Mouse (Mus musculus): Measurements from ENCODE around the gene Tex38.

The Tex38 gene

DNA sequence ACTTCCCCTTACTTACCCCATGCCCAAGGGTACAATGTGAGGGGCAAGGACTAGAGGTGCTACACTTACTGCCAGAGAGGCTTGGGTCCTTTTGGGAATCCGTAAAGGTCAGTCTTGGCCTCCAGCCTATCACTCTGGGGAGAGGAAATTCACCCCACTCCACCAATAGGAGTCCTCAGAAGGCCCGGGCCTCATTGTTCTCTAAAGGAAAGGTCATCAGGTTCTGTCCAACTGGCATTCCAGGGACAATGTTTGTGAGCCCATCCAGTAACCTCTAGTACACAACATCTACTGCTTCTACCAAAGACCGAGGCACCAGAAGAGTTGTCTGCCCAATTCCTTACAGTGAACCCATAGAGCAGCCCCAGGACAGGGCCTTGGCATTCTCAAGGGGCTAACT, at the start of gene Tex38:
Gene Tex38, minus strand, starts transcription at position 101 of the 400 bp plus-strand sequence.
- DNase-seq = no peak

DNA sequence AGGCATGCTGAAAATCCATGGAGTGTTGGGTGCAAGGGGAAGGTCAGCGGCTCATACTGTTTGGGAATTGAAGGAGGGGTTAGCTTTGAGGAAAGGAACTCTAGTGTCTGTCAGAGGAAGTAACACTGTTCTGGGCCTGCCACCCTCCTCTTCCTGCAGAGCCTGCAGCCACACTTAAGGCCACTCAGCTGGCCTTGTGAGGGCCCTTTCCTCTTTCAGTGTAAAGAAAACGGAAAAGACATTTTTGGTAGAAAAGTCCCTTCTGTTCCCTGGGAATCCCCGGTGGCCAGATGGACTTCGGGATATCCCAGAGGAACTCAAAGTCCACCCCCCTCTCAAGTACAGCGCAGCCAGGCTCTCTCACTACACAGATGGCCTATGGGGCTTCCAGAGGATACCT, 49.7 kb upstream of the Tex38 start:
- DNase-seq = no peak

DNA sequence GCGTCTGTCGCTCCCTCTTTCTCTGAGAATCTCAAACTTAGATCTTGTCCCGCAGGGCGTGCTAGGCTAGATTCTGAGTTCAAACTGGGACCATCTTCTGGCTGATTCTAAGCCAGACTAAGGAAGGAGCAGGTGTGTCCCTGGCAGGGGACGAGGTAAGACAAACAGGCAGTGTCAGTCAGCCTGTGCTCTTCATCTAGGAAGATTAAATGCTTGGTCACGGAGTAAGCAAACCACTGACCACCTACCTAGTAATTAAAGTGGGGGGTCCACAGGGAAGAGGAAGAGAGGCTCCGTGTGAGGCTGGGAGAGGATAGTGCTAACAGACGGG, 47.7 kb upstream of the Tex38 start:
- no peak for DNase-seq

DNA sequence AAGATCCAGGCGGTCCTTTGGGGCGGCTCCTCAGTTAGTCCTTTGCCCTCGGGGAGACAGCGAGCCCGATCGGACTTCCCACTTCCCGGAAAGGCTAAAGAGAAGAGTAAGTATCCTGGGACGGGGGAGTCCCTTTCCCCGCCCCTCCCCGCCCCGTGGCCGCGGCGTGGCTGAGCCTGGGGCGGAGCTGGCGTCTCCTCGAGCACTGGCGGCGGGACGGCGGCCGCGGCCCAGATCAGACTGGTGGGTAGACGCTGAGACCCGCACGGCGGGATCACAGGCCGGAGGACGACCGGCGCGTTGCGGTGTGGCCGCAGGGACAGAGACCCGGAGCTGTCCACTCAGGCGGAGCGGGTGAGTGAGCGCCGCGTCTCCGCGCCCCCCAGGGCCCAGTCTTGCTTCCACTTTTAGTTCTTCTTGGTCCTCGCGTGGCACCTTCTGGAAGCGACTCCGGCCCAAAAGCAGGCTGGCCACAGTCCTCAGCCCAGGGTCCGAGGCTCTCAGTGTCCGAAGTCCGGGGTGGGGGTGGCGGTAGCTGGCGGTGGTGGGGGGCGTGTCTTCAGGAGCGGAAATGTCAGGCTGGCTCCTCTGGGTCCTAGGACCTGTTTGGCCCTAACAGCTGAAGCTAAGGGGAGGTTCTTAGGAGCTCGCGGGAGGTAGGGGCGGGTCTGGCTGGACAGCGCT, 47.2 kb upstream of the Tex38 start, which contains the start of gene Mob3c:
Gene Mob3c, plus strand, starts transcription at position 205 of the 684 bp plus-strand sequence.
- DNase-seq = peak; percentile 84

DNA sequence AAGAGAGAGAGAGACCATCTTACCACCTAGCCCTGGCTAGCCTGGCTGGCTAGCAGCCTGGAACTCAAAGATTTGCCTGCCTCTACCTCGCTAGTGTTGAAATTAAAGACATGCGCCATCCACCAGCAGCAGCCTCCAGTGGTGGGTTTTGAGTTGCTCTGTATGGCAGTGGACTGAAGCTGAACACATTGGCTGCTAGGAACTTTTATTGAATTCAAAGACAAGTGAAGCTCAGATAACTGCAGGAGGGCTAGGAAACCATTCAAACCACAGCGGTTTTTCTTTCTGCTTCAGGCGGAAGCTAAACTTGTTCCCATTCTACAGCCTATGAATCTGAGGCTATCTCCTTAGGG, 46.7 kb upstream of the Tex38 start:
- no peak for DNase-seq

DNA sequence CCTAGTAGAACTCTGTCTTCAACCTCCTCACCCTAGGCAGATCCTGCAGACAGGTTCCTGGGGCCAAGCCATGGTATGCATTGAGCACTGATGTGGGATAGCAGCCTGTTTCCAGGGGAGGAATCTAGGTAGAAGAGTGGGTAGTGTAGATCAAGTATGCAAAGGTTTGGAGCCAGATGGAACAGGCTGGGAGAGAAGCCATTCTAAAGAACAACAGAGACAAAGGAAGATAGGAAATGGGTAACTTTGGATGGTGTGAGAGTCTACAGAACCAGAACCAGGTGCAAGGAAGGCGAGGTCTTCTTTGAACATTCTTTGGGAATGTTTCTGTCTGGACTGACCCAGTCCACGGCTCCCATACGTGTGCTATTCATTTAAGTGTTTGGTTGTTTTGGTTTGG, 46.2 kb upstream of the Tex38 start:
- DNase-seq = no peak

DNA sequence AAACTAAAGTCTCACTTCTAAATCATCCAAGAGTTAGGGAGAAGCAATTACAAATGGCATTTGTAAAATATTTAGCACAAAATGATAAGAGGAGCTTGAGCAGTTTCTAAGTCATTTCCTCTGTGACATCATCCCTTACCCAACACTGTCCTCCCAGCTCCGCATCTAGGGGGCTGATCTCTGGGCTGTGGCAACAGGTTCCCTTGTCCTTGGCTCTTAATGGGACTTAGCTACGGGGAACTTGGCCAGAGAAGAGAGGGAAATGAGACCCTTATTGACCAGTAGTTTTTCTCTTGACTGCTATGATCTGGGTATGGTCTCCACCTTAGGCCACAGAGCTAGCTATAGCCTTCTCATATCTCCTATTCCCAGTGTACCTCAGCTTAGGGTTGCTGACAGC, 44.5 kb upstream of the Tex38 start:
- DNase-seq = no peak

DNA sequence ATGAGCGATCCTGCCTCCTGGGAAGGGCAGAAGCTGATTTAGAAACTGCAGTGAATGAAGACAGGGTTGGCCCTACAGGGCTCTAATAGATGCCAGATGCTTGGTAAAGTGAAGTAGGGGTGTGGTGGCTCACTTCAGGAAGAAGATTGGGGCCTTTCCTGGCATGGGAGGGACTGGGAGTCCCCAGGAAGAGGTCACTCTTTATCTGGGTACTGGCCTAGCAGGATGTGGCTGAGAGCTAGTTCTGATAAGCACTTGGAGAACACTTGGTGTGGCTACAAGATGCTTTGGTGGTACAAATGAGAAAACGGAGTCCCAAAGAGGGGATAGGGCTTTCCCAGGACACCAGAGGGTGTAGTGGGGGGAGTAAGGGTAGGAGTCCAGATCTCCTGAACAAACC, 43.4 kb upstream of the Tex38 start:
- DNase-seq = no peak

DNA sequence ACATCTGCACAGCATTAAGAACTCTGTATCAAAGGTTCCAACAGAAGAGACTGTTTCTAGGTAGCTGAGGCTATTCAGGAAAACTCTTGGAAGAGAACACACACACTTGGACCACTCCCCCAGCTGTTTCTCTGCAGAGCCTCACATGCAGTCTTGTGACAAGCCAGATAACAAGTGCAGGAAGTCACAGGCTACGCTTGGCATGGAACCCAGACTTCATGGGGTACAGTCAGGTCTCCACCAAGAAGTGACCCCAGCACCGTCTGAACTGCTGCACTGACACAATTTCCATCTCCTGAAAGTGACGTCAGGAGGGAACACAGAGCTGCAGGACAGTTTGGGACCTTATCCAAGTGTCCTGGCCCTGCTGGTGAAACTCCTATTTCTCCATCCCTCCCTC, 41.1 kb upstream of the Tex38 start:
- peak; percentile 8 for DNase-seq

DNA sequence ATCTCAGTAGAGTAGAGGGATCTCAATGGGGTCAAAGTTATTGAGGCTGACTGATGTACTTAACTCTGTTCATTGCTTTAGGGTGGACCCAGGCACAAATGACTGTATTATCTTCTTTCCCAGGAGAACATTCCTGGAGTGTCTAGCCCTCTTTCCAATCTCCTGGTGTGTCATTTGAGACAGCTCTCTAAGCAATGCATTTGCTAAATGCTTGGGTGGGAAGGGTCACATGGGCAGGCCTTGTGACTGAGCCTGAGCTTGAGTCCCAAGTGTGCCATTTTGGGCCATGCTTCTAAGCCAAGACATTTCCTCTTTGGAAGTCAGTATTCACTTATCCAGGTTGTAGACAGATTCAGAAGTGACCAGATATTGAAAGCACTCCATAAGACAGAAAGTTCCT, 40.6 kb upstream of the Tex38 start:
- no peak for DNase-seq

DNA sequence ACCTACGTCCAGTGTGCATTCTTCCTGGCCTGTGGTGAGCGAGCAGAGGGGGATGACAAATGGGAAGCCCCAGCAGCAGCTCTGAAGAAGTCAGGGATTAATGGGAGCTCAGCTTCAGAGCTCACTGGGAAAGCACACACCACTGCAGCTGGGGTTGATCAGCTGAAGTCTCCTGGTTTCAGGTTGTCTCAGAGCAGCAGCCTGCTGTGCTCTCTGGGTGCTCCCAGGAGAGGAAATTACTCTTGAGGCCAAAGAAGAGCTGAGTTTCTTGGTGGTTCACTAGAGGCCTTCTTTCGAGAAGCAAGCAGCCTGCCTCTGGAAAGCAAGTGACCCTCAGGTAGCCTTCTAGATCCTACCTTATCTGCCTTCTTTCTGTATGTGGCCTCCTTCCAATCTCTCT, 40.1 kb upstream of the Tex38 start:
- DNase-seq = no peak

DNA sequence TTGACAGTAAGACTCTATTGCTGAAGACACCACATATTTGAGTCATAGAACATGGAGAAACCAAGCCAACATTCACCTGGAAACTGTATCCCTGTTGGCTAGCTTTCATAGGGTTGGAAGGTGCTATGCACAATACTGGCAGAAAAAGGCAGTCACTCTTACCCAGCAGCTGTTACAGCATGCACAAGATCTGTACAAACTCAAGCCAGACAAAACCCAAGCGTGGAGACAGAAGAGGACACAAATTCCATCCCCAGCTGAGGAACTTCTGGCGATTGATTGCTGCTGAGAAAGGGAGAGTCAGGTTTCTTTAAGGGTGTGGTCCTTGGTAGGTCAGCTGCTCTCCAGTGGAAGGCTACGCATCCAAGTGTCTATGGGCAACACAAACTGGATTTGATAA, 39.4 kb upstream of the Tex38 start:
- DNase-seq = no peak

DNA sequence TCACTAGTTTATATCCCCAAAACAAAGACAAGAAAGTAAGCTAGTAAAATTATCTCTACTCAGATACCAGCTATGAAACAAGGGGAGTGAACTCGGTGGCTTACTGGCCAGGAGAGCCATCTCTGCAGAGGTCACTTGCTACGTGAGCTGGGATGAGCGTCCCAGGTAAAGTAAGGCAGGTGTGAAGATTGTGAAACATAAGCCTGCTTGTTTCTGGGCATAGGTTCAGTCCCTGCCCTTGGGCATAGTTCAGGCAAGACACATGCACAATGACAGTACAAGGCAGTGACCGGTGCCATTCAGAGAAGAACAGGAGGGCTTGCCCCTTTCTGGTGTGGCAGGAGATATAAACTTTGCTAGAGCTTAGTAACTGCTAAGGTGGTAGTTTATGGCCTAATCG, 34.8 kb upstream of the Tex38 start:
- no peak for DNase-seq

DNA sequence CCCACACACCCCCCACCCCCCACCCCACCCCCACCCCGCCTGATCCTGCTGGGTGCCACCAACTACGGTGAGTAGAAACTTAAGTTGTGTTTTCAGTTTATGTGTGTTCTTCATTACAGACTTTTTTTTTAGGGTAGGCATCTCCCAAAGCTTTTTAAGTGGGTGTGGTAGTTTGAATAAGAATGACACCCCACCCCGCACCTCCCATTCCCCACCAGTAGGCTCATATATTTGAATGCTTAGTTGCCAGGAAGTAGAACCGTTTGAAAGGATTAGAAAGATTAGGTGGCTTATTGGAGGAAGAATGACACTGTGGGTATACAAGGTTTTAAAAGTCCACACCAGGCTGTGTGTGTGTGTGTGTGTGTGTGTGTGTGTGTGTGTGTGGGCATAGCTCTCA, 31.5 kb upstream of the Tex38 start:
- DNase-seq = no peak

DNA sequence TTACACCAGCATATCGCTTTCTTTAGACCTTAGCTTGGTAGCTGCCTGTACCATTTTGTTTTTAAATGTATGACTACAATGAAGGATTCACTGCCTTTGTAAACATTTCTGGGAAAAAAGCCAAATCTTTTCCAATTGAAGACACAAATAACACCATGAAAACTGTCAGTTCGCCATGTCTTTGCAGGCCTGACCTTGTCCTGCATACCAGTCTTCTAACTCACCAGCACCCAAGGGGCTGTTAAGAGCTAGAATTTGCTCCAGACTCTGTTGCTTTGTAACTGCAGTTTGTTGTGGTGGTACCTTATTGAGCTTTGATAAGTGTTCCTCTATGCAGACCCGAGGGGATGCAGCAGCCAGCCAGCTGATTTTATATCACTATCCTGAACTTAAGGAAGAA, 19.2 kb upstream of the Tex38 start:
- DNase-seq = no peak

DNA sequence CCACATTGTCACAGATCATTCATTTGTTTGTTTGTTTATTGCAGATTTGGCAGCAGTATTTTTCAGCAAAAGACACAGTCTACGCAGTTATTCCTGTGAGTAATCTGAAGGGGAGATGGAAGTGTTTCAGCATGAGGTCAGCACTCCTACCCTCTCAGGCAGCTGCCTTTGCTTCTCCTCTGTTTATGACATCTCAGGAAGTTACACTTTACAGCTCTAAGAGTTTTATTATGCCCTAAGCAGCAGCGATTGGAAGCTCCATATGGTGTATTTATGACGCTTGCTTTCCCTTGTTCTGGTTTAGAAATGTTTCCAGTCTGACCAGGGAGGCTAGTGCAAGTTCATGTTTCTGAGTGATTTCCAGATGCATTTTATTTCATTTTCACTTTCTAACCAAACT, 14.5 kb upstream of the Tex38 start:
- DNase-seq = no peak

DNA sequence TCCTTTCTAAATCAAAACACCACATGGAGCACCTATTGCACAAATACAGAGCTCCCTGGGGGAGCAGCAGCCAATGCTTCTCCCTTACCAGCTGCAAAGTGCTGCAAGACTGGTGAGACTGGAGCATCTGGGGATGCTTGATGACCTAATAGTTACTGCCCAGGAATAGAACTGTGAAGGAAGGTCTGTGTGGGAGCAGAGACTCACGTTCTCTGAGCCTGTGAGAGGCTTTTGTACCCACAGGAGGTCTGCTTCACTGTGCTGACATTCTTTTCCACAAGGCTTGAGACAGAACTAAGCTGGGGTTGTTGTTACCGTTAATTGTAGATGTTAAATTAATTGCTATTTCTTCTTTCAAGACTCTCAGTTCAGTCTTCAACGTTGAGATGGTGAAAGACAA, 10.0 kb upstream of the Tex38 start:
- DNase-seq = no peak

DNA sequence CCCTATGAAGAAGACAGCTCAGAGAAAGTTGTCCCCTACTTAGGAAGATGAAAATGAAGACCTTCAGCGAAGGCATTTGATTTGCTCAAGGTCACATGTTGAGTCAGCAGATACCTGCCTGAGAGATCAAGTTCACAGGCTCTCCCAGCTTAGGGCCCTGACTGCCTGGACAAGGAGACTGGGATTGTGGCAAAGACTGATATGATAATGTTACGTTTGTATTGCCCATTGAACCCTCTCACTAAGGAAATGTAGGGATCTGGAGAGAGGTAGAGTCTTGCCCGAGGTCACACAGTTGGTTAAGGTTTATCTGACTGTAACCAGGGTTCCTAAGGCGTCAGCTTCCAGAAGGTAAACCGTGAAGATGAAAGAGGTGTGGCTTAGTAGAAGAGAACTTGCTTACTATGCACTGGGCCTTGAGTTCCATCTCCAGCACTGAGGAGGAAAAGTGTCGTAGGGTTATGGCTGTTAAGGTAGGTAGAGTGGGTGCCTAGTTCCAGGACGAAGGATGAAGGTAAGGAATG, 4.8 kb upstream of the Tex38 start:
- no peak for DNase-seq

DNA sequence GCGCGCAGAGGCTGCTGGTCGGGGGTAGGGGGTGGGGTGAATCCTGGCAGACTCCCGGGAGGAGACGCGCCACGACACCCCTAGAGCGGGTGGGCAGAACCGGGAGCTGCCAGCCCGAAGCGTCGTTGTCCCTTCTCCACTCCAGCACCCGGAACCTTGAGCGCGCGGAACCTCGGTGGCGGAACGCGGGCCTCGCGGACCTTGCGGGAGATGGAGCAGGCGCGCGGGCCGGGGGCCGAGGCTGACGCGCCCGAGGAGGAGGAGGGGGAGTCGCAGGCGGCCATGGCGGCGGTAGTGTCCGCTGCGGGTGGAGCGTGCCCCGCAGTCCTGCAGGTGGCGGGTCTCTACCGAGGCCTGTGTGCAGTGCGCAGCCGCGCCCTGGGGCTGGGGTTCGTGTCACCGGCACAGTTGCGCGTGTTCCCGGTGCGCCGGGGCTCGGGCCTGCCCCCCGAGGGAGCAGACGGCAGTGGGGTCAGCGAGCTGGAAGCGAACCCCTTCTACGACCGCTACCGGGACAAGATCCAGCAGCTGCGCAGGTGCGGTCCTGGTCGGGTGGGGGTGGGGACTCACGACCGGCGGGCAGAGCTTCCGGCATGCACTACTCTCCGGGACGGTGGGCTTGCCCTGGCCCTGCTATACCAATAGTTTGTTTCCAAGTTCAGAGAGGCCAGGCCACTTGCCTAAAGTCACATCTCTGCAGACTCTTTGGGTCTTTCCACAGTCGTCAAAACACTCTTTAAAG, 4.1 kb upstream of the Tex38 start, which contains the start of gene Atpaf1:
Gene Atpaf1, plus strand, starts transcription at position 44 of the 742 bp plus-strand sequence.
- DNase-seq = peak; percentile 71

DNA sequence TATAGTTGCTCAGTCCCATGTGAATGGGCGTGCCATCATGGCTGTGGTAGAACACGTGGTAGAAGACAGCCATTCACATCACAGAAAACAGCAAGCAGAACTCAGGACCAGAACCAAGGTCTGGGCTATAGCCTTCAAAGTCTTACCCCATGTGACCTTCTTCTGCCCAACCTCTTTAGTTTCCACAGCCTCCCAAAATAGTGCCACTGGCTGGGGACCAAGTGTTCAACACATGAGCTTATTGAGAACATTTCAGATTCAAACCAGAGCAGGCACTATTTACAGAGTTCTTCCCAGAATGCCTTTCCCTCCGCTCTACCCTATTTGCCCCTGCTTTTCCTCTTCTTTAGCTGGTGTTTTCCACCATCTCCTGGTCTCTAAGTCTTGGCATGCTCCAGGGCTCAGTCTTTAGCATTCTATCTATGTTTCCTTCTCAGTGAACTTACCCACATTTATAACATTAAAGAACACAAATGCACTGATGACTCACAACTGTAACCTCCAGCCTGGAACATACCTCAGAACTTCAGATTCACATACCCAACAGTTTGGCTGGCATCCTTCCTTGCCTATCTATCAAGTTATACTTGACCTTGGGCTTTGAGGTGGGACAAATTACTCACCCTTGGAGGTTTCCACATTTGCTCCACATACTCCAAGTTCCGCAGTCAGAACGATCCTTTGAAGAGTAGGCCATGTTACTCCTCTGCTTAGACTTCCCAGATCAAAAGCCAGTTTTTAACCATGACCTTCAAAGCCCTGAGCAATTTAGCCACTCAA, 1.4 kb upstream of the Tex38 start:
- no peak for DNase-seq

DNA sequence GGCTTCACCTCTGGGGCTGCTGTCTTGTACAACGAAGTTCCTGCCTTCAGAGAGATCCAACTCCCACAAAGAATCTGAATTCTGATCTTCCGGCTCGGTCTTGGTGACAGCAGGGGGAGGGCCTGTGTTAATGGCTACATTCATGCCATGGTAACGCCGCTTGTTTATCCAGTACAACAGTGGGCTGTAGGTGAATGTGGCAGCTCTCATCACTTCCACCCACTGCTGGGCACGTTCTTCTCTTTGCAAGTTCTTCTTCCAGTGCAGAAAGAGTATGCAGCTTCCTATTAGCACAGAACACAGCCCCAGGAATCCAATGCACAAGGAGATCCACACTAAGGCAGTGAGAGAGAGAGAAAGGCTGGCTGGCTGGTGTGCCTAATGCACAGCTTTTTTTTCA, 549 bp downstream of the Tex38 start:
- no peak for DNase-seq

DNA sequence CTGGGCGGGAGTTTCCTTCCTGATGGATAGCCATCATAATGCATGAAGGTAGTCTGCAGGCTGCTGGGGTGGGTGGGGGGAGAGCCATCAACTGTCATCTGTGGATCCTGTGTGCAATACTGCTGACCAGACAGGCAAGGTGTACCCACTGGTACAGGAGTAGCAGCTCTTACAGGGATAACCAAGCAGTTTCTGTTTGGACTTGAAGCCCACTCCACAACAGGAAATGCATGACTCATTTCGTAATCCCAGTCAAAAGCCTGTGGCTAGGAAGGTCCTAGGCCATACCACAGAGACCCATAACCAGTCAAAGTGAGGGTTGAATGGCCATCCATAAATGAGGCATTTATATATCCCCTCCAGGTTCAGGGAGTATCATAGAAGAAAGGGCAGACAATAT, 3.2 kb downstream of the Tex38 start:
- DNase-seq = no peak

DNA sequence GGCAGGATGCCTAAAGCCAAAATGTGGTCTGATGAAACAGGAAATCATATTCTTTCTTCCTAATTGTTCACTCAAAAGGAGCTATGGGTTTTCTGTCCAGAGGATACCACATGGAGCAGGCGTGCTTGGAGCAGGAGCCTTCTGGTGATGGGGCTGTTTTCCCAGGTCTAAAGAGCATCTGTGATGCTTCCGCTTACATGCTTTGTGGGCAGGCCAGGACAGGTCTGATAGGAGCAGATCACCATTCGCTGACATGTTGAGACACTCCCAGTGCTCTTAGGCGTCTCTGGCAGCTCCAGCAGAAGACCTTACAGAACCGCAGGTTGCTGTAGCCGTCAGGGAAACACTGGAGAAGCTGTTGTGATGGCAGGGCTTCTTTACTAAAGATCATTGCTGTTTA, 5.8 kb downstream of the Tex38 start:
- no peak for DNase-seq

Data from lung, postnatal 14 days (tissue).